Mouse (Mus musculus) hindbrain, embryonic 15.5 days (tissue): Measurements from ENCODE around the gene Ralbp1. TPM values are rescaled to one million over a fixed set of nuclear protein-coding genes. Genes with fewer than 3 reads are reported as not detected.

ENCODE experiments used
- ATAC-seq: fragments of 200-750 bp; cut with Nextera tagmentation; 2 replicates; pipeline ENCODE4 v1.8.0; 2017; ENCODE audit warnings: low read depth, moderate number of reproducible peaks, moderate TSS enrichment; ENCODE audit not compliant: low FRiP score
- H3K27ac ChIP-seq: fragments of 300-500 bp; sonication (generic); replicated peaks from 2 replicates; pipeline ENCODE4 v1.5.1; 2015; ENCODE audit warnings: mild to moderate bottlenecking, inconsistent platforms
- H3K27me3 ChIP-seq: fragments of 300-500 bp; sonication (generic); 2 replicates; pipeline ENCODE4 v1.6.1; 2015; ENCODE audit warnings: control low read depth, inconsistent platforms
- H3K36me3 ChIP-seq: fragments of 300-500 bp; sonication (generic); 2 replicates; pipeline ENCODE4 v1.6.1; 2015; ENCODE audit warnings: control low read depth, inconsistent platforms
- H3K4me1 ChIP-seq: fragments of 300-500 bp; sonication (generic); replicated peaks from 2 replicates; pipeline ENCODE4 v1.6.1; 2015; ENCODE audit warnings: control low read depth, inconsistent platforms
- H3K4me2 ChIP-seq: fragments of 300-500 bp; sonication (generic); 2 replicates; pipeline ENCODE4 v1.6.1; 2015; ENCODE audit warnings: moderate library complexity, mild to moderate bottlenecking, inconsistent platforms
- H3K4me3 ChIP-seq: fragments of 300-500 bp; sonication (generic); 2 replicates; pipeline ENCODE4 v1.5.1; 2015; ENCODE audit warnings: mild to moderate bottlenecking, inconsistent platforms
- H3K9ac ChIP-seq: fragments of 300-500 bp; sonication (generic); 2 replicates; pipeline ENCODE4 v1.6.1; 2015; ENCODE audit warnings: inconsistent platforms
- H3K9me3 ChIP-seq: fragments of 300-500 bp; sonication (generic); 2 replicates; pipeline ENCODE4 v1.6.1; 2016; ENCODE audit warnings: control low read depth, inconsistent platforms
- whole genome bisulfite sequencing: fragments of 180-500 bp; shearing (Covaris S2); methylation state at CpG from one replicate; pipeline ENCODE4 v1.1.7; 2015; 5-methylcytosine and 5-hydroxymethylcytosine counted together
- polyA plus RNA-seq: library from polyadenylated mRNA; unstranded; fragments of >200 nt; fragmentation: Nextera tagmentation; extraction: Ambion mirVana; gene quantifications from 2 replicates; pipeline ENCODE4 v1.2.1, GENCODE M21; 2015

Ralbp1 gene
- polyA plus RNA-seq, result 58.0 and 62.9 TPM in 2 replicates

GRCm38 (mm10) chr17:65885697-65886529 is at the start of gene Ralbp1:
Ralbp1 (minus strand) TSS chr17:65885798.
- Histone ChIP-seq H3K36me3 (no peaks in the 10 kb centered on the region), H3K9ac (peak within 1 kb of the TSS; percentile 77), H3K27me3 (no peaks in the 10 kb centered on the region), H3K4me3 (peak within 1 kb of the TSS; percentile 82), H3K27ac (peak within 1 kb of the TSS; percentile 97), H3K4me2 (peak within 1 kb of the TSS; percentile 97), H3K4me1 (peaks cover 39% of the 10 kb centered on the region), H3K9me3 (no peaks in the 10 kb centered on the region)
- ATAC-seq, result no peak
- WGBS, result 6% methylated on average over 14 of the region's 14 CpGs

DNA sequence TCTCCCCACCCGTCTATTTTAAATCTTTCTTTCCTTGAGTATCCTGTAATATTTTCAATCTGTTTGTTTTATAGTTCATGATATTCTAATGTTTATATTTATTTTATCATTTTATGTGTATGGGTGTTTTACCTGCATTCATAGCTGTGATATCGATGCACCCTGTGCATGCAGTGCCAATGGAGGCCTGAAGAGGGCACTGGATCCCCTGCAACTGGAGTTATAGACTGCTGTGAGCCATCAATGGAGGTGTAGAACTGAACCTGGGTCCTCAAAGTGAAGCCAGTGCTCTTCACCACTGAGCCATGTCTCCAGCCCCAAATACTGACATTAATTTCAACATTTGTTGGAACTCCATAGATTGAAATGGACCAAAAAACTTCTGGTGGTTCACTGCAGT is 48.1 kb upstream of the Ralbp1 start:
- Histone ChIP-seq H3K27ac (no peak overlapping the region), H3K9ac (no peak overlapping the region), H3K9me3 (no peaks in the 10 kb centered on the region), H3K36me3 (peaks cover 35% of the 10 kb centered on the region), H3K27me3 (no peaks in the 10 kb centered on the region), H3K4me3 (no peak overlapping the region), H3K4me2 (no peak overlapping the region), H3K4me1 (0 out of 2 replicates have a peak, but pooled peaks cover 4% of the 10 kb centered on the region)
- WGBS, result 98% methylated on average over 2 of the region's 2 CpGs
- ATAC-seq, result no peak

GRCm38 (mm10) chr17:65931525-65931924 is 45.9 kb upstream of the Ralbp1 start:
- 44% methylated on average over 6 of the region's 6 CpGs for WGBS
- H3K4me1 ChIP-seq, result 0 out of 2 replicates have a peak, but pooled peaks cover 4% of the 10 kb centered on the region
- no peak overlapping the region for H3K9ac ChIP-seq
- no peak overlapping the region for H3K27ac ChIP-seq
- peaks cover 41% of the 10 kb centered on the region for H3K36me3 ChIP-seq
- ATAC-seq, result peak; percentile 48; the same call in 1 of the 2 replicates
- no peaks in the 10 kb centered on the region for H3K9me3 ChIP-seq
- no peak overlapping the region for H3K4me2 ChIP-seq
- no peaks in the 10 kb centered on the region for H3K27me3 ChIP-seq
- H3K4me3 ChIP-seq, result no peak overlapping the region

DNA sequence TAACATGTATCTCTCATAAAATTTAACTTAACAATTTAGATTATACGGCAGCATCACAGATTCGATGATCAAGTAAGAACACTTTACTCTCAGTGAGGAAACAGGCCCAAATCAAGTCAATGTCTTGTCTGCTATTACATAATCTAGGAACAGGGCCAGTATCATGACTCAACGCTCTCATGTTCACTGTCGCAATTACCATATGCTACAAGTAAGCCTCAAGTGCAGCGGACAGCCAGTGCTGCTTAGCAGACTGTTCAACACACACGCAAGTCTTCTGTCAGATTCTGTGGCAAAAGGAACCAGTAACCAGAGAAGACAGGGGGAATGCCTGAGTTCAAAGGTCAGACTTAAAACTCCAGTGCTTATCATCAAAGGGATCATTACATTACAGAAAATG is 45.4 kb upstream of the Ralbp1 start:
- peaks cover 41% of the 10 kb centered on the region for H3K36me3 ChIP-seq
- ATAC-seq, result no peak

GRCm38 (mm10) chr17:65930158-65930826 is 44.7 kb upstream of the Ralbp1 start:
- 85% methylated on average over 7 of the region's 7 CpGs for WGBS
- no peak overlapping the region for H3K9ac ChIP-seq
- no peaks in the 10 kb centered on the region for H3K27me3 ChIP-seq
- no peak overlapping the region for H3K4me3 ChIP-seq
- 0 out of 2 replicates have a peak, but pooled peaks cover 4% of the 10 kb centered on the region for H3K4me1 ChIP-seq
- no peak for ATAC-seq
- H3K9me3 ChIP-seq, result no peaks in the 10 kb centered on the region
- H3K36me3 ChIP-seq, result peaks cover 44% of the 10 kb centered on the region
- no peak overlapping the region for H3K4me2 ChIP-seq
- H3K27ac ChIP-seq, result no peak overlapping the region

More for the DNA sequence above, 45.4 kb upstream of the Ralbp1 start:
- H3K9ac ChIP-seq, result no peak overlapping the region
- no peak overlapping the region for H3K27ac ChIP-seq
- H3K4me1 ChIP-seq, result 0 out of 2 replicates have a peak, but pooled peaks cover 4% of the 10 kb centered on the region
- no peak overlapping the region for H3K4me3 ChIP-seq
- 79% methylated on average over 6 of the region's 6 CpGs for WGBS
- no peaks in the 10 kb centered on the region for H3K9me3 ChIP-seq
- no peaks in the 10 kb centered on the region for H3K27me3 ChIP-seq
- H3K4me2 ChIP-seq, result no peak overlapping the region

DNA sequence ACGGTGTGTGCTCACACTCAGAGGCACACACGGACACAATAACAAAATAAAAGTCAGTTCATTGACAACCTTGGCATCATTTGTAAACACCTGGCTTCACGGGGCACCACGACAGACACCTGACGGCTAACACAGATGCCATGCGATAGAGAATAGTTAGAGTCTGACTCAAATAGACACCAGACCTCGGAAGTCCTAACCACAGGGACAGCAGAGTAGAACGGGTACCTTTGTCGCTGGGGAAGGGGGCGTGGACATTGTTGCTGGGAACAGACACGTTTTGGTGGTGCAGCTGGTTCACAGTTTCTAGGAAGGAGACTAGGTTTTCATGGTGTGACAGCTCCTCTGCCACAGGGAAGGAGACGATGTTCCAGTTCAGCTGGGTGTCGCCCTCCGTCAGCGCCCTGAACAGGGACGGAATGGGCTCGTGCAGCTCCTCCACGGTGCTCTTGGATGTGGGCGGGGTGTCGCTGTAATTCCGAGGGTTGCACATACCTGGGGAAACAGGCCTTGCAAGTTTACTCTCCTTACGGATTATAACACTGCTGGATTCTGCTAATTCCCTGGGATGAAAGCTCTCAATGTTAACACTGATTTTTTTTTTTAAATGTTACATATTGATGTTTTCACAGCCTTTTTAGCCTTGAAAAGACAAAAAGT is 43.9 kb upstream of the Ralbp1 start:
- Histone ChIP-seq H3K9ac (no peak overlapping the region), H3K4me3 (no peak overlapping the region), H3K27ac (no peak overlapping the region), H3K4me1 (0 out of 2 replicates have a peak, but pooled peaks cover 4% of the 10 kb centered on the region), H3K4me2 (no peak overlapping the region), H3K36me3 (peaks cover 50% of the 10 kb centered on the region), H3K9me3 (no peaks in the 10 kb centered on the region), H3K27me3 (no peaks in the 10 kb centered on the region)
- WGBS, result 89% methylated on average over 22 of the region's 22 CpGs
- ATAC-seq, result no peak

GRCm38 (mm10) chr17:65927077-65927476 is 41.5 kb upstream of the Ralbp1 start:
- H3K9ac ChIP-seq, result no peak overlapping the region
- H3K27ac ChIP-seq, result no peak overlapping the region
- ATAC-seq, result no peak
- H3K36me3 ChIP-seq, result peaks cover 53% of the 10 kb centered on the region
- 63% methylated on average over 4 of the region's 4 CpGs for WGBS
- 0 out of 2 replicates have a peak, but pooled peaks cover 4% of the 10 kb centered on the region for H3K4me1 ChIP-seq
- H3K4me2 ChIP-seq, result no peak overlapping the region
- no peaks in the 10 kb centered on the region for H3K27me3 ChIP-seq
- no peaks in the 10 kb centered on the region for H3K9me3 ChIP-seq
- H3K4me3 ChIP-seq, result no peak overlapping the region

DNA sequence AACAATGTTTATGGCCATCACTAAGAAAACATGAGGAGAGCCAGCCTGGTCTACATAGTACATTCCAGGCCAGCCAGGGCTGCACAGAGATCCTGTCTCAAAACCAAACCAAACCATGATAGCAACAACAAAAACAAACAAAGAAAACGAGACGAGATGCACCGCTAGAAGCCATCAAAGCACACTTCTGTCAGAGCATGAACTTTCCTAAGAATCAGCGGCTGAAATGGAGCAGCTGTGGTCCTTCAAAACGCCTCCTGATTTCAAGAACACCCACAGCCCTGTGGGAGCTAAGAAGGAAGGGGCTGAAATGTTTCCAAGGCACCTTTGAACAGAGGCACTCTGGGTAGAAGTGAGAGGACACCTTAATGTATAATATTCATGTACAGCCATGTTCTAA is 38.6 kb upstream of the Ralbp1 start:
- Histone ChIP-seq H3K4me1 (no peaks in the 10 kb centered on the region), H3K36me3 (peaks cover 55% of the 10 kb centered on the region), H3K4me3 (no peak overlapping the region), H3K27me3 (no peaks in the 10 kb centered on the region), H3K9ac (no peak overlapping the region), H3K4me2 (no peak overlapping the region), H3K9me3 (no peaks in the 10 kb centered on the region), H3K27ac (no peak overlapping the region)
- WGBS, result 78% methylated on average over 5 of the region's 5 CpGs
- ATAC-seq, result no peak

GRCm38 (mm10) chr17:65921975-65922374 is 36.4 kb upstream of the Ralbp1 start:
- H3K27ac ChIP-seq, result no peak overlapping the region
- H3K4me1 ChIP-seq, result no peaks in the 10 kb centered on the region
- no peak overlapping the region for H3K9ac ChIP-seq
- H3K9me3 ChIP-seq, result no peaks in the 10 kb centered on the region
- peaks cover 43% of the 10 kb centered on the region for H3K36me3 ChIP-seq
- H3K27me3 ChIP-seq, result no peaks in the 10 kb centered on the region
- no peak overlapping the region for H3K4me2 ChIP-seq
- no peak for ATAC-seq
- 83% methylated on average over 6 of the region's 6 CpGs for WGBS
- H3K4me3 ChIP-seq, result no peak overlapping the region

DNA sequence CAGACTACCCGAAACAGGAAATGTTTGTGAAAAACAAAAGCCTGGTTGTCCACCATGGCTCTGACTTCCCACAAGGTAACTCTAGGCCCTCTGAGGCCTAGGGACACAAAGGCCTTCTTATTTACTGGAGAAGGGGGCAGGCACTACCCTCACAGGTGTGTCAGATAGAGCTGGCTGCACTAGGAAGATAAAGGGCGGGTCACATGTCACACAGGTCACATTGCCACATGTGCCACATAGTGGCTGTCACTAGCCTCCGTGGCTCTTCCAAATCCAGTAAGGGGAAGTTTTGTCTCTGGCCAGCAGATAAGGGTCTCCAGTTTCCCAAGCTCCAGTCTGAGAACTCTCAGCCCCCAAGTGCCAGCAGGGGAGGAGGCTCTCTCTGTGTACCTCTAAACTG is 33.6 kb upstream of the Ralbp1 start:
- no peaks in the 10 kb centered on the region for H3K9me3 ChIP-seq
- H3K36me3 ChIP-seq, result peaks cover 19% of the 10 kb centered on the region
- H3K9ac ChIP-seq, result no peak overlapping the region
- H3K27me3 ChIP-seq, result no peaks in the 10 kb centered on the region
- ATAC-seq, result no peak
- H3K4me1 ChIP-seq, result 0 out of 2 replicates have a peak, but pooled peaks cover 4% of the 10 kb centered on the region
- H3K4me3 ChIP-seq, result no peak overlapping the region
- H3K4me2 ChIP-seq, result no peak overlapping the region
- 85% methylated on average over 3 of the region's 3 CpGs for WGBS
- no peak overlapping the region for H3K27ac ChIP-seq

DNA sequence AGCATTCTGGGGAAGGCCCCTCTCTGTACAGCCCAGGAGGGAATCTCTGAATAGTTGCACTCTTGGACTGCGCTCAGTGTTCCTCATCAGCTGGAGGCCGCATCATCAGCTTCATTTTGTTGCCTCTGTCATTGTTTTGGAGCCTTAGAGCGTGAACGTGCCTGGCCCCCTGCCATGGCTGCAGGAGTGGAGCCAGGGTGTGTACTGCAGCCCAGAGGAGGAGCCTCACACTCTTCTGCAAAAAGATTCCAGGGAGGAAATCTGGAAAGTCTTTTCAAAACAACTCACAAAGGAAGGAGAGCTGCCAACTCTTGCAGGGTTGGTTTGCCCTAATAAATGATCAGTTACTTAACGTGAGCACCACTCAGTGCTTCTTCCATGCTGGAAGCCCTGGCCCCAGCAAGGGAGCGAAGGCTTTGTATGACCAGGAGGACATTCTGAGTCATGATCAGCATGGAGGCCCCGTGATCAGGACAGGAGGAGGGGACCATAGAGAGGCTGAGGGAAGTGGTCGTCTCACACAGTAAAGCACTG is 30.6 kb upstream of the Ralbp1 start:
- H3K9me3 ChIP-seq, result no peaks in the 10 kb centered on the region
- H3K4me3 ChIP-seq, result no peak overlapping the region
- 8% methylated on average over 8 of the region's 8 CpGs for WGBS
- H3K36me3 ChIP-seq, result no peaks in the 10 kb centered on the region
- peak overlapping the region; percentile 26 for H3K4me2 ChIP-seq
- H3K27ac ChIP-seq, result peak overlapping the region; percentile 68
- H3K9ac ChIP-seq, result 0 out of 2 replicates have a peak overlapping the region, but pooled peaks have one; percentile 10
- ATAC-seq, result peak; percentile 94
- no peaks in the 10 kb centered on the region for H3K27me3 ChIP-seq
- H3K4me1 ChIP-seq, result 0 out of 2 replicates have a peak, but pooled peaks cover 4% of the 10 kb centered on the region
